Mouse (Mus musculus) lung, embryonic 14.5 days (tissue): ENCODE results near the gene Prrt2. TPM values are rescaled to one million over a fixed set of nuclear protein-coding genes. Genes with fewer than 3 reads are reported as not detected.

ENCODE experiments used
- ATAC-seq: fragments of 200-750 bp; cut with Nextera tagmentation; 2 replicates; pipeline ENCODE4 v1.8.0; 2017; ENCODE audit warnings: mild to moderate bottlenecking, moderate TSS enrichment, moderate library complexity; ENCODE audit not compliant: insufficient read depth
- DNase-seq: peaks from one replicate; pipeline ENCODE4 v3.0.0-alpha.2; 2015
- H3K27ac ChIP-seq: fragments of 300-500 bp; sonication (generic); 2 replicates; pipeline ENCODE4 v1.5.1; 2014; ENCODE audit warnings: low read depth, mild to moderate bottlenecking, moderate library complexity
- H3K27me3 ChIP-seq: fragments of 300-500 bp; sonication (generic); 2 replicates; pipeline ENCODE4 v1.6.1; 2014; ENCODE audit warnings: low read length, control low read depth; ENCODE audit not compliant: insufficient read depth
- H3K36me3 ChIP-seq: fragments of 300-500 bp; sonication (generic); 2 replicates; pipeline ENCODE4 v1.6.1; 2014; ENCODE audit warnings: control low read depth; ENCODE audit not compliant: insufficient read depth
- H3K4me1 ChIP-seq: fragments of 300-500 bp; sonication (generic); 2 replicates; pipeline ENCODE4 v1.6.1; 2014; ENCODE audit warnings: antibody characterized with exemption, control low read depth; ENCODE audit not compliant: insufficient read depth
- H3K4me2 ChIP-seq: fragments of 300-500 bp; sonication (generic); 2 replicates; pipeline ENCODE4 v1.6.1; 2014; ENCODE audit warnings: mild to moderate bottlenecking
- H3K4me3 ChIP-seq: fragments of 300-500 bp; sonication (generic); 2 replicates; pipeline ENCODE4 v1.5.1; 2014; ENCODE audit warnings: low read depth, low read length
- H3K9ac ChIP-seq: fragments of 300-500 bp; sonication (generic); 2 replicates; pipeline ENCODE4 v1.6.1; 2014
- H3K9me3 ChIP-seq: fragments of 300-500 bp; sonication (generic); 2 replicates; pipeline ENCODE4 v1.6.1; 2016; ENCODE audit warnings: low read depth, low read length, control low read depth
- CTCF ChIP-seq: IDR thresholded peaks from 2 replicates; pipeline ENCODE4 v1.5.1; 2016; ENCODE audit warnings: antibody characterized with exemption, low read depth
- WGBS: fragments of 180-500 bp; shearing (Covaris S2); extraction: QIAGEN DNeasy Blood & Tissue Kit; methylation state at CpG from one replicate; pipeline ENCODE4 v1.1.7; 2014; 5-methylcytosine and 5-hydroxymethylcytosine counted together
- polyA plus RNA-seq: library from polyadenylated mRNA; unstranded; fragments of >200 nt; fragmentation: Nextera tagmentation; extraction: Ambion mirVana; gene quantifications from 2 replicates; pipeline ENCODE4 v1.2.1, GENCODE M21; 2014

Prrt2 gene
- polyA plus RNA-seq, 1 experiment from 2014 or later = 5.9 TPM

GRCm38 (mm10) chr7:127020031-127020430 is 980 bp downstream of the Prrt2 start:
- H3K27me3 ChIP-seq = no peaks in the 10 kb centered on the region
- peak overlapping the region; percentile 50 for H3K4me3 ChIP-seq
- ATAC-seq (no peak), DNase-seq (no peak)
- H3K27ac ChIP-seq = peak overlapping the region; percentile 67; the same call in 1 of the 2 replicates
- H3K4me2 ChIP-seq = peak overlapping the region; percentile 74
- H3K36me3 ChIP-seq = peaks cover 49% of the 10 kb centered on the region
- H3K4me1 ChIP-seq = peaks cover 21% of the 10 kb centered on the region
- no peaks in the 10 kb centered on the region for H3K9me3 ChIP-seq
- H3K9ac ChIP-seq = peak overlapping the region; percentile 50; the same call in 1 of the 2 replicates
- 51% methylated on average over 3 of the region's 3 CpGs for WGBS
- TF ChIP-seq CTCF = no peak

- H3K4me2 ChIP-seq = peak overlapping the region; percentile 74
- peak overlapping the region; percentile 67; the same call in 1 of the 2 replicates for H3K27ac ChIP-seq
- DNase-seq = no peak
- peak overlapping the region; percentile 50; the same call in 1 of the 2 replicates for H3K9ac ChIP-seq
- 73% methylated on average over 14 of the region's 14 CpGs for WGBS
- no peak for TF ChIP-seq CTCF
- H3K36me3 ChIP-seq = peaks cover 52% of the 10 kb centered on the region
- H3K4me3 ChIP-seq = peak overlapping the region; percentile 50
- H3K4me1 ChIP-seq = peaks cover 21% of the 10 kb centered on the region
- no peaks in the 10 kb centered on the region for H3K9me3 ChIP-seq
- ATAC-seq = no peak
- no peaks in the 10 kb centered on the region for H3K27me3 ChIP-seq
Measured at GRCm38 (mm10) chr7:127019306-127019960, 1.6 kb downstream of the Prrt2 start.

- Histone ChIP-seq H3K27me3 (no peaks in the 10 kb centered on the region), H3K4me3 (no peak overlapping the region), H3K9me3 (no peaks in the 10 kb centered on the region), H3K4me2 (peak overlapping the region; percentile 87; the same call in 1 of the 2 replicates), H3K4me1 (peaks cover 15% of the 10 kb centered on the region), H3K9ac (peak overlapping the region; percentile 41; the same call in 1 of the 2 replicates), H3K36me3 (peaks cover 49% of the 10 kb centered on the region), H3K27ac (peak overlapping the region; percentile 79; the same call in 1 of the 2 replicates)
- TF ChIP-seq CTCF = no peak
- DNase-seq (no peak), ATAC-seq (no peak)
- 58% methylated on average over 15 of the region's 15 CpGs for WGBS
Measured at GRCm38 (mm10) chr7:127018416-127019305, 2.4 kb downstream of the Prrt2 start.

- peak overlapping the region; percentile 79 for H3K27ac ChIP-seq
- DNase-seq (no peak), ATAC-seq (no peak)
- H3K36me3 ChIP-seq = peaks cover 49% of the 10 kb centered on the region
- peaks cover 9% of the 10 kb centered on the region for H3K4me1 ChIP-seq
- peak overlapping the region; percentile 87 for H3K4me2 ChIP-seq
- H3K27me3 ChIP-seq = no peaks in the 10 kb centered on the region
- no peak for TF ChIP-seq CTCF
- 21% methylated on average over 6 of the region's 6 CpGs for WGBS
- H3K9ac ChIP-seq = peak overlapping the region; percentile 41
- H3K9me3 ChIP-seq = no peaks in the 10 kb centered on the region
- 0 out of 2 replicates have a peak overlapping the region, but pooled peaks have one; percentile 73 for H3K4me3 ChIP-seq
Measured at GRCm38 (mm10) chr7:127017950-127018345, 3.1 kb downstream of the Prrt2 start.

- 1% methylated on average over 39 of the region's 39 CpGs for WGBS
- ATAC-seq (peak; percentile 71), DNase-seq (peak; percentile 100)
- Histone ChIP-seq H3K36me3 (peaks cover 49% of the 10 kb centered on the region), H3K27ac (peak within 1 kb of the TSS; percentile 97), H3K9me3 (no peaks in the 10 kb centered on the region), H3K4me1 (peaks cover 5% of the 10 kb centered on the region), H3K27me3 (no peaks in the 10 kb centered on the region), H3K9ac (peak within 1 kb of the TSS; percentile 88), H3K4me3 (peak within 1 kb of the TSS; percentile 73), H3K4me2 (peak within 1 kb of the TSS; percentile 87)
- TF ChIP-seq CTCF = peak; percentile 91
Measured at GRCm38 (mm10) chr7:127016971-127017949, 3.8 kb downstream of the Prrt2 start, which contains the start of gene Pagr1a. TSS of gene Pagr1a (minus strand) at chr7:127017352.

- H3K9me3 ChIP-seq = no peaks in the 10 kb centered on the region
- H3K27me3 ChIP-seq = no peaks in the 10 kb centered on the region
- H3K27ac ChIP-seq = peak overlapping the region; percentile 97
- peak overlapping the region; percentile 73 for H3K4me3 ChIP-seq
- TF ChIP-seq CTCF = no peak
- ATAC-seq (peak; percentile 36), DNase-seq (no peak)
- 2% methylated on average over 20 of the region's 22 CpGs for WGBS
- H3K4me2 ChIP-seq = peak overlapping the region; percentile 87
- H3K9ac ChIP-seq = peak overlapping the region; percentile 88
- H3K4me1 ChIP-seq = peaks cover 5% of the 10 kb centered on the region
- H3K36me3 ChIP-seq = peaks cover 47% of the 10 kb centered on the region
Measured at GRCm38 (mm10) chr7:127016486-127016938, 4.5 kb downstream of the Prrt2 start.
